Mouse (Mus musculus): ENCODE measurements around the gene Med13l. TPM values are rescaled to one million over a fixed set of nuclear protein-coding genes. Genes with fewer than 3 reads are reported as not detected.

Med13l gene
- polyA plus RNA-seq, 1 experiment = 42.8 TPM

- DNase-seq = no peak
- Histone ChIP-seq H3K4me1 (replicated peaks; ENCODE audit: control insufficient read depth, insufficient read depth, low read length) (peaks cover 37% of the 10 kb centered on the region), H3K27ac (ENCODE audit: control insufficient read depth, insufficient read depth, low read length) (no peak overlapping the region), H3K4me3 (ENCODE audit: control insufficient read depth, insufficient read depth, low read length) (no peak overlapping the region), H3K27me3 (ENCODE audit: control insufficient read depth, insufficient read depth, low read length) (no peaks in the 10 kb centered on the region), H3K36me3 (ENCODE audit: control insufficient read depth, insufficient read depth, low read length) (no peaks in the 10 kb centered on the region)
- 97% methylated on average over 12 of the region's 12 CpGs for WGBS
- TF ChIP-seq CTCF (IDR thresholded peaks at IDR 0.05; ENCODE audit: borderline replicate concordance, control insufficient read depth, extremely low read depth, insufficient read depth, low read length, poor library complexity) (no peak), POLR2A (IDR thresholded peaks at IDR 0.05; ENCODE audit: control insufficient read depth, extremely low read depth, insufficient read depth, low read length, poor library complexity) (no peak)
Measured at GRCm38 (mm10) chr5:118618963-118619610, 58.6 kb downstream of the Med13l start.

- no peak for DNase-seq
- 94% methylated on average over 7 of the region's 7 CpGs for WGBS
- no peaks in the 10 kb centered on the region for H3K36me3 ChIP-seq (ENCODE audit: control insufficient read depth, insufficient read depth, low read length)
- no peak overlapping the region for H3K27ac ChIP-seq (ENCODE audit: control insufficient read depth, insufficient read depth, low read length)
- H3K4me1 ChIP-seq (replicated peaks; ENCODE audit: control insufficient read depth, insufficient read depth, low read length) = peaks cover 31% of the 10 kb centered on the region
- TF ChIP-seq POLR2A (IDR thresholded peaks at IDR 0.05; ENCODE audit: control insufficient read depth, extremely low read depth, insufficient read depth, low read length, poor library complexity) (no peak), CTCF (IDR thresholded peaks at IDR 0.05; ENCODE audit: borderline replicate concordance, control insufficient read depth, extremely low read depth, insufficient read depth, low read length, poor library complexity) (no peak)
- no peaks in the 10 kb centered on the region for H3K27me3 ChIP-seq (ENCODE audit: control insufficient read depth, insufficient read depth, low read length)
- H3K4me3 ChIP-seq (ENCODE audit: control insufficient read depth, insufficient read depth, low read length) = no peak overlapping the region
Measured at GRCm38 (mm10) chr5:118619801-118620200, 59.3 kb downstream of the Med13l start.

- Histone ChIP-seq H3K36me3 (ENCODE audit: control insufficient read depth, insufficient read depth, low read length) (no peaks in the 10 kb centered on the region), H3K27ac (ENCODE audit: control insufficient read depth, insufficient read depth, low read length) (no peak overlapping the region), H3K27me3 (ENCODE audit: control insufficient read depth, insufficient read depth, low read length) (no peaks in the 10 kb centered on the region), H3K4me1 (replicated peaks; ENCODE audit: control insufficient read depth, insufficient read depth, low read length) (peaks cover 29% of the 10 kb centered on the region), H3K4me3 (ENCODE audit: control insufficient read depth, insufficient read depth, low read length) (no peak overlapping the region)
- 36% methylated on average over 7 of the region's 7 CpGs for WGBS
- TF ChIP-seq POLR2A (IDR thresholded peaks at IDR 0.05; ENCODE audit: control insufficient read depth, extremely low read depth, insufficient read depth, low read length, poor library complexity) = no peak
- TF ChIP-seq CTCF (IDR thresholded peaks at IDR 0.05; ENCODE audit: borderline replicate concordance, control insufficient read depth, extremely low read depth, insufficient read depth, low read length, poor library complexity) = no peak
- no peak for DNase-seq
Measured at GRCm38 (mm10) chr5:118620330-118620910, 59.9 kb downstream of the Med13l start.

- Histone ChIP-seq H3K4me3 (ENCODE audit: control insufficient read depth, insufficient read depth, low read length) (no peak overlapping the region), H3K36me3 (ENCODE audit: control insufficient read depth, insufficient read depth, low read length) (no peaks in the 10 kb centered on the region), H3K27me3 (ENCODE audit: control insufficient read depth, insufficient read depth, low read length) (no peaks in the 10 kb centered on the region), H3K27ac (ENCODE audit: control insufficient read depth, insufficient read depth, low read length) (no peak overlapping the region), H3K4me1 (replicated peaks; ENCODE audit: control insufficient read depth, insufficient read depth, low read length) (peaks cover 29% of the 10 kb centered on the region)
- DNase-seq = no peak
- WGBS = 93% methylated on average over 4 of the region's 4 CpGs
- TF ChIP-seq CTCF (IDR thresholded peaks at IDR 0.05; ENCODE audit: borderline replicate concordance, control insufficient read depth, extremely low read depth, insufficient read depth, low read length, poor library complexity) (no peak), POLR2A (IDR thresholded peaks at IDR 0.05; ENCODE audit: control insufficient read depth, extremely low read depth, insufficient read depth, low read length, poor library complexity) (no peak)
Measured at GRCm38 (mm10) chr5:118621877-118622276, 61.4 kb downstream of the Med13l start.

GRCm38 (mm10) chr5:118622346-118622745 is 61.9 kb downstream of the Med13l start:
- Histone ChIP-seq H3K27ac (ENCODE audit: control insufficient read depth, insufficient read depth, low read length) (no peak overlapping the region), H3K36me3 (ENCODE audit: control insufficient read depth, insufficient read depth, low read length) (no peaks in the 10 kb centered on the region), H3K4me1 (replicated peaks; ENCODE audit: control insufficient read depth, insufficient read depth, low read length) (peaks cover 27% of the 10 kb centered on the region), H3K27me3 (ENCODE audit: control insufficient read depth, insufficient read depth, low read length) (no peaks in the 10 kb centered on the region), H3K4me3 (ENCODE audit: control insufficient read depth, insufficient read depth, low read length) (no peak overlapping the region)
- TF ChIP-seq CTCF (IDR thresholded peaks at IDR 0.05; ENCODE audit: borderline replicate concordance, control insufficient read depth, extremely low read depth, insufficient read depth, low read length, poor library complexity) = no peak
- TF ChIP-seq POLR2A (IDR thresholded peaks at IDR 0.05; ENCODE audit: control insufficient read depth, extremely low read depth, insufficient read depth, low read length, poor library complexity) = no peak
- DNase-seq = no peak
- 97% methylated on average over 5 of the region's 5 CpGs for WGBS

- H3K4me3 ChIP-seq (ENCODE audit: control insufficient read depth, insufficient read depth, low read length) = no peak overlapping the region
- no peak for DNase-seq
- WGBS = 40% methylated on average over 5 of the region's 5 CpGs
- H3K27me3 ChIP-seq (ENCODE audit: control insufficient read depth, insufficient read depth, low read length) = no peaks in the 10 kb centered on the region
- no peak overlapping the region for H3K27ac ChIP-seq (ENCODE audit: control insufficient read depth, insufficient read depth, low read length)
- H3K4me1 ChIP-seq (replicated peaks; ENCODE audit: control insufficient read depth, insufficient read depth, low read length) = peaks cover 19% of the 10 kb centered on the region
- TF ChIP-seq POLR2A (IDR thresholded peaks at IDR 0.05; ENCODE audit: control insufficient read depth, extremely low read depth, insufficient read depth, low read length, poor library complexity) = no peak
- no peaks in the 10 kb centered on the region for H3K36me3 ChIP-seq (ENCODE audit: control insufficient read depth, insufficient read depth, low read length)
Measured at GRCm38 (mm10) chr5:118623797-118624196, 63.3 kb downstream of the Med13l start.
